In genomic region chrX:36393279-36393678, GRCm38 (mm10) we compare ENCODE assay signal across 9 mouse cellular contexts. TPM values are rescaled to one million over a fixed set of nuclear protein-coding genes. Genes with fewer than 3 reads are reported as not detected.
DNase-seq lines count a peak whose midpoint lies in the region; ATAC-seq lines count a peak whose summit lies in the region.
"Had no signal": no experiment of that assay in that cellular context is flagged by ENCODE, and none has a peak within 500 bp of the region (broad histone marks: within the 10 kb centered on the region; RNA-seq: fewer than 3 reads in every experiment).

No protein-coding gene starts in this region.

- DNase-seq in hindbrain, embryonic 11.5 days (ENCODE audit: low spot score): peak; percentile 5
- DNase-seq in midbrain, embryonic 11.5 days (ENCODE audit: low spot score, missing footprints): no peak
- peak; percentile 7 for DNase-seq in embryo, embryonic 11.5 days (ENCODE audit: low read depth, low spot score)
- DNase-seq in splenic B cell, adult 2 months (ENCODE audit: low read depth, low spot score): peak; percentile 1
- no peak for DNase-seq in right cerebral cortex, postnatal 25 days
- no peak for DNase-seq in cerebellum, postnatal 36 days

- H3K9ac ChIP-seq in hindbrain, embryonic 11.5 days (ENCODE audit: low read depth, low read length): no peak overlapping the region
- H3K9ac ChIP-seq in hindbrain, embryonic 13.5 days: no peak overlapping the region
- H3K9ac ChIP-seq in midbrain, embryonic 13.5 days (replicated peaks): no peak overlapping the region
- H3K9ac ChIP-seq in midbrain, embryonic 11.5 days (ENCODE audit: low read length): no peak overlapping the region

- no peak for ATAC-seq in hindbrain, embryonic 11.5 days (ENCODE audit: low FRiP score)
- ATAC-seq in hindbrain, embryonic 13.5 days (ENCODE audit: low FRiP score): no peak
- peak; percentile 34; the same call in 1 of the 2 replicates for ATAC-seq in midbrain, embryonic 13.5 days
- no peak for ATAC-seq in midbrain, embryonic 11.5 days (ENCODE audit: low FRiP score)

- no peak overlapping the region for H3K4me3 ChIP-seq in hindbrain, embryonic 11.5 days (ENCODE audit: low read depth, low read length)
- no peak overlapping the region for H3K4me3 ChIP-seq in hindbrain, embryonic 13.5 days
- H3K4me3 ChIP-seq in midbrain, embryonic 13.5 days (replicated peaks): no peak overlapping the region
- H3K4me3 ChIP-seq in midbrain, embryonic 11.5 days (ENCODE audit: low read depth, low read length): no peak overlapping the region
- H3K4me3 ChIP-seq: megakaryocyte, embryonic 14.5 days had no signal

- no peak overlapping the region for H3K4me2 ChIP-seq in hindbrain, embryonic 11.5 days (replicated peaks; ENCODE audit: low read depth, low read length)
- H3K4me2 ChIP-seq in hindbrain, embryonic 13.5 days: no peak overlapping the region
- H3K4me2 ChIP-seq in midbrain, embryonic 13.5 days (replicated peaks): no peak overlapping the region
- H3K4me2 ChIP-seq in midbrain, embryonic 11.5 days: no peak overlapping the region

- H3K27ac ChIP-seq in hindbrain, embryonic 11.5 days (ENCODE audit: low read depth, low read length): no peak overlapping the region
- no peak overlapping the region for H3K27ac ChIP-seq in hindbrain, embryonic 13.5 days
- no peak overlapping the region for H3K27ac ChIP-seq in midbrain, embryonic 13.5 days
- no peak overlapping the region for H3K27ac ChIP-seq in midbrain, embryonic 11.5 days (ENCODE audit: low read depth, low read length)

- WGBS in hindbrain, embryonic 11.5 days: 40% methylated on average over 6 of the region's 6 CpGs
- 52% methylated on average over 6 of the region's 6 CpGs for WGBS in hindbrain, embryonic 13.5 days
- 49% methylated on average over 6 of the region's 6 CpGs for WGBS in midbrain, embryonic 13.5 days
- WGBS in midbrain, embryonic 11.5 days: 46% methylated on average over 6 of the region's 6 CpGs

- no peaks in the 10 kb centered on the region for H3K27me3 ChIP-seq in hindbrain, embryonic 11.5 days (ENCODE audit: control insufficient read depth, insufficient read depth, low read length)
- H3K27me3 ChIP-seq in hindbrain, embryonic 13.5 days: no peaks in the 10 kb centered on the region
- H3K27me3 ChIP-seq in midbrain, embryonic 13.5 days: no peaks in the 10 kb centered on the region
- no peaks in the 10 kb centered on the region for H3K27me3 ChIP-seq in midbrain, embryonic 11.5 days (ENCODE audit: control insufficient read depth, insufficient read depth, low read length)
- no peaks in the 10 kb centered on the region for H3K27me3 ChIP-seq in splenic B cell, adult 2 months (ENCODE audit: control insufficient read depth, insufficient read depth, low read length, poor library complexity, severe bottlenecking)

- H3K4me1 ChIP-seq in hindbrain, embryonic 11.5 days (replicated peaks; ENCODE audit: control insufficient read depth, insufficient read depth, low read length): no peaks in the 10 kb centered on the region
- no peaks in the 10 kb centered on the region for H3K4me1 ChIP-seq in hindbrain, embryonic 13.5 days (replicated peaks)
- no peaks in the 10 kb centered on the region for H3K4me1 ChIP-seq in midbrain, embryonic 13.5 days (replicated peaks)
- no peaks in the 10 kb centered on the region for H3K4me1 ChIP-seq in midbrain, embryonic 11.5 days (ENCODE audit: control insufficient read depth, insufficient read depth, low read length)

- H3K36me3 ChIP-seq in hindbrain, embryonic 11.5 days (ENCODE audit: control insufficient read depth, insufficient read depth, low read length): no peaks in the 10 kb centered on the region
- H3K36me3 ChIP-seq in hindbrain, embryonic 13.5 days: no peaks in the 10 kb centered on the region
- H3K36me3 ChIP-seq in midbrain, embryonic 13.5 days: no peaks in the 10 kb centered on the region
- H3K36me3 ChIP-seq in midbrain, embryonic 11.5 days (ENCODE audit: control insufficient read depth, insufficient read depth, low read length): no peaks in the 10 kb centered on the region
- H3K36me3 ChIP-seq in splenic B cell, adult 2 months (ENCODE audit: control insufficient read depth, insufficient read depth, low read length, poor library complexity, severe bottlenecking): no peaks in the 10 kb centered on the region

- H3K9me3 ChIP-seq in hindbrain, embryonic 11.5 days (ENCODE audit: control insufficient read depth, low read length): no peaks in the 10 kb centered on the region
- no peaks in the 10 kb centered on the region for H3K9me3 ChIP-seq in hindbrain, embryonic 13.5 days
- no peaks in the 10 kb centered on the region for H3K9me3 ChIP-seq in midbrain, embryonic 13.5 days
- no peaks in the 10 kb centered on the region for H3K9me3 ChIP-seq in midbrain, embryonic 11.5 days (ENCODE audit: control insufficient read depth, low read length)
- H3K9me3 ChIP-seq: megakaryocyte, embryonic 14.5 days had no signal

RNA-seq across cellular contexts. Expression of gene Gm6268, which starts 7.8 kb away (rescaled TPM):
- polyA plus RNA-seq in hindbrain, embryonic 11.5 days (2014; fragmentation: Nextera tagmentation; extraction: Ambion mirVana): not detected in 2 replicates
- polyA plus RNA-seq in hindbrain, embryonic 13.5 days (2015; fragmentation: Nextera tagmentation; extraction: Ambion mirVana): not detected in 2 replicates
- not detected in 2 replicates for polyA plus RNA-seq in midbrain, embryonic 13.5 days (2015; fragmentation: Nextera tagmentation; extraction: Ambion mirVana)
- not detected in 2 replicates for polyA plus RNA-seq in midbrain, embryonic 11.5 days (2014; fragmentation: Nextera tagmentation; extraction: Ambion mirVana)

Comparison
In these comparisons a context has a peak if more than half of its experiments do, and no peak if none do; other contexts are left out.
1. DNase-seq: peak in hindbrain, embryonic 11.5 days (single experiment), embryo, embryonic 11.5 days (single experiment) and splenic B cell, adult 2 months (single experiment); none in midbrain, embryonic 11.5 days (single experiment), right cerebral cortex, postnatal 25 days (single experiment) and cerebellum, postnatal 36 days (0 of 2).